Mouse (Mus musculus) induced T-regulatory cell, adult 2 months (primary cell): ENCODE measurements around the gene Ptprc.

Source experiments
- DNase-seq: peaks from one replicate; pipeline ENCODE4 v3.0.0-alpha.2; 2012; ENCODE audit warnings: low read depth

Gene Ptprc

DNA sequence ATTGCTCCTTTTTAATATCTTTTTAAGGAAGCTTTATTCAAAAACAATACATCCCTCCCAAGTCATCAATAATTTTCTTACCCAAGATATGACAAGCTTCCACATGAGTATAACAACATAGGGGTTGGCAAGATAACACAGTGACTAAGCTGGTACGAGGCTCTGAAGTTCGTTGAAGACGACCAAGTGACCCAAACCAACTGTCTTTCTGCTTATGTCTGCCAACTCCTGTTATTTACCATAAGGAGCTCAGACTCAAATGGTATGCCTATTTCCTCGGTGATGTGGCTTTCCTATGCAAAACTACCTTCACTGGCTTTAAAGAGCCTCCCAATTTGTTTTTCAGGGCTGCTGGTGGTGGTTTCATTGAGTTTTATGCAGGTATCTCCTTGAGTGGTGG, at the start of gene Ptprc:
Gene Ptprc, minus strand, starts transcription at position 215 of the 400 bp plus-strand sequence.
- no peak for DNase-seq

GRCm38 (mm10) chr1:138214736-138215458, 39.4 kb upstream of the Ptprc start:
- DNase-seq = no peak

- DNase-seq = no peak
These were observed 35.0 kb upstream of the Ptprc start for GRCm38 (mm10) chr1:138210387-138211024.

GRCm38 (mm10) chr1:138209751-138210150, 34.2 kb upstream of the Ptprc start:
- DNase-seq = no peak

GRCm38 (mm10) chr1:138206041-138206440, 30.5 kb upstream of the Ptprc start:
- DNase-seq = no peak

GRCm38 (mm10) chr1:138191689-138192508, 16.4 kb upstream of the Ptprc start:
- peak; percentile 89 for DNase-seq

DNA sequence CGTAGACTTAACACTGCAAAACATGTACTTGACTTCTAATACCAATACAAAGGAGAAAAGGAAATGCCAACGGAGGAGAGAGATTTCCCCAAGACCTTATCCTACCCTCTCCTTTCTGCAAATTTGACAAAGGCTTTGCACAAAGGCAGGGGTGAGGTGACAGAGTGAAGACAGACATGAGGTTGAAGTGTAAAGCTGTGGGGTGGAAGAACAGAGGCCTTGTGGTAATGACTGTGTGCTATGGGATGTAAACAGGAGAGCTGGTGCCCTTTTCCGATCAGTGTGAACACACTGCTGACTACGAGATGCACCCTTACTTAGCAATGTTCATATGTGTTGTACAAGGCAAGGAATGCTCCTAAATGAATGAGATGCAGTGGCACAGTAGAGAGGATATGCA, 12.6 kb upstream of the Ptprc start:
- peak; percentile 59 for DNase-seq

- DNase-seq = peak; percentile 70
These were observed 10.4 kb upstream of the Ptprc start for GRCm38 (mm10) chr1:138185904-138186303.

- peak; percentile 56 for DNase-seq
These were observed 4.6 kb upstream of the Ptprc start for GRCm38 (mm10) chr1:138180081-138180480.

GRCm38 (mm10) chr1:138174705-138175492, 609 bp downstream of the Ptprc start:
- DNase-seq = peak; percentile 91

- DNase-seq = peak; percentile 75
These were observed 1.4 kb downstream of the Ptprc start for GRCm38 (mm10) chr1:138174143-138174542.

- peak; percentile 67 for DNase-seq
These were observed 1.8 kb downstream of the Ptprc start for GRCm38 (mm10) chr1:138173669-138174068.

- peak; percentile 82 for DNase-seq
These were observed 3.0 kb downstream of the Ptprc start for GRCm38 (mm10) chr1:138172547-138172946.

- DNase-seq = peak; percentile 77
These were observed 3.4 kb downstream of the Ptprc start for GRCm38 (mm10) chr1:138172096-138172495.

- peak; percentile 75 for DNase-seq
These were observed 9.2 kb downstream of the Ptprc start for GRCm38 (mm10) chr1:138166233-138166771.

DNA sequence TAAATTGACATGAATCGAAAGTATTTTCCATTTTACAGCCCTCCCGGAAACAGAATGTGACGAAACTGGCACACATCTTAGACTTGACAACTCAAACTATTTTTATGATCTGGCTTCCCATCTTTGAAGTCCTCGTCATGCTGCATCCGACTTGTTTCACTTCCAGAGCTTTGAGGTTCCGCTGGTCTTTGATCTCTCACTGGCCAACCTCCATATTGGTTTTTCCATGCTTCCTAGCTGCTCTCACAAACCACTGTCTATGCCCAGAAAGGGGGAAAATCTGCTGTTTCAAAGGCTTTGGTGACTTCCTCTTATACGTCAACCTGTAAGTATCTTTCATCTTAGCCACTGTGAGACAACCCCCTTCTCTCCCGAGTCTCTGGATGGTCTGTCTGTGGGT, 12.9 kb downstream of the Ptprc start:
- DNase-seq = peak; percentile 91

- peak; percentile 82 for DNase-seq
These were observed 16.6 kb downstream of the Ptprc start for GRCm38 (mm10) chr1:138158921-138159320.

GRCm38 (mm10) chr1:138158236-138158635, 17.3 kb downstream of the Ptprc start:
- DNase-seq = peak; percentile 63

GRCm38 (mm10) chr1:138157709-138158108, 17.8 kb downstream of the Ptprc start:
- peak; percentile 66 for DNase-seq

DNA sequence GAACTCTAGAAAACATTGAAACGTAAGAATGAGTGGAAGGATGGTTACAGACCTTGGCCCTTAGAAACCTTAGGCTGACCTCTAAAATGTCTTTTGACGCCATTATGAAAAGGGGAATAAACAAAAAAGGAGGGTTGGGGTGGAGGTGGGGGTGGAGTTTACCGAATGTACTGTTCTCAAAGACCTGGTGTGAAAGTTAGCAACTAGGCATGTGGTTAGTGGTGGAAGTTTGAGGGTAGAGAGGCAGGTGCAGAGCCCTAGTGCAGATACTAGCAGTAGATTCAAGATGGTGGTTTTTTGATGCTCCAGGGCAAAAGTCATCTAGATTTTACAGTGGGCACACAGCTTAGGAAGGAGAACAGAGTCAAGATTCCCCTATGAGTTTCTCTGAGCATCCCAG, 18.5 kb downstream of the Ptprc start:
- DNase-seq = peak; percentile 86

DNA sequence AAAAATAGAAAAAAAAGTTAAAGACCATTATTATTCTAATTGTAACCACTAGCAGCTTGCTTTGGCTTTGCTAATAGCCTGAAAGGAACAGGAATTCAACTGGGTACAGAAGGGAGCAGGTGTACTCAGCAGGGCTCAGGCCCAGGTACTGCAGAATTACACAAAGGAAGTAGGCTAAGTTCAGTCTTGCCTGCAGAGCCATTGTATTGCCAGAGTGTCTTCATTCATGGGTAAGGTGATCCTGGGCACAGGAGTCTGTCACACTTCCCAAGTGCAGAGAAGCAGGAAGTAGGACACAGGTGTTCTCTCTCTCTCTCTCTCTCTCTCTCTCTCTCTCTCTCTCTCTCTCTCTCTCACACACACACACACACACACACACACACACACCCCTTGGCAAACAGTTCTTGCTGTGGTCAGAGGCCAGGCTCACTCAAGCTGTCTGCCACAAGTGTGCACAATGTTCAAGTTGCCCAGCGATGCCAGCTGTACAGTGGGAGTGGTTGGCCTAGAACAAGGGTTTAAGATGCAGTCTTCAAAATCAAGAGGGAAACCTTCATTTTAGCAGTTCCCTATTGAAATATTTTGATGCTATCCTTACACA, 21.2 kb downstream of the Ptprc start:
- DNase-seq = peak; percentile 63
